ENCODE assay signal across 9 mouse cellular contexts in genomic region chr6:140712754-140713153, GRCm38 (mm10). TPM values are rescaled to one million over a fixed set of nuclear protein-coding genes. Genes with fewer than 3 reads are reported as not detected.
DNase-seq lines count a peak whose midpoint lies in the region; ATAC-seq and TF ChIP-seq lines count a peak whose summit lies in the region.
"Had no signal": no experiment of that assay in that cellular context is flagged by ENCODE, and none has a peak within 500 bp of the region (broad histone marks: within the 10 kb centered on the region; RNA-seq: fewer than 3 reads in every experiment).

No protein-coding gene starts in this region.

- no peak overlapping the region for H3K9ac ChIP-seq in midbrain, embryonic 15.5 days
- no peak overlapping the region for H3K9ac ChIP-seq in forebrain, embryonic 16.5 days (replicated peaks; ENCODE audit: low read depth, low read length)
- H3K9ac ChIP-seq in hindbrain, postnatal 0 days (replicated peaks; ENCODE audit: low read length) = no peak overlapping the region
- H3K9ac ChIP-seq: embryonic facial prominence, embryonic 13.5 days had no signal

- no peaks in the 10 kb centered on the region for H3K9me3 ChIP-seq in midbrain, embryonic 10.5 days (replicated peaks)
- H3K9me3 ChIP-seq in midbrain, embryonic 15.5 days = no peaks in the 10 kb centered on the region
- no peaks in the 10 kb centered on the region for H3K9me3 ChIP-seq in forebrain, embryonic 16.5 days (ENCODE audit: control insufficient read depth, low read length)
- no peaks in the 10 kb centered on the region for H3K9me3 ChIP-seq in hindbrain, postnatal 0 days (ENCODE audit: low read length)
- H3K9me3 ChIP-seq: embryonic facial prominence, embryonic 13.5 days had no signal

- TF ChIP-seq CTCF in hindbrain, postnatal 0 days (IDR thresholded peaks at IDR 0.05; ENCODE audit: low read depth) = peak; percentile 88

- peaks cover 7% of the 10 kb centered on the region for H3K4me1 ChIP-seq in midbrain, embryonic 10.5 days
- H3K4me1 ChIP-seq in midbrain, embryonic 15.5 days = peaks cover 3% of the 10 kb centered on the region; the same call in 1 of the 2 replicates
- H3K4me1 ChIP-seq in forebrain, embryonic 16.5 days (replicated peaks; ENCODE audit: control insufficient read depth, insufficient read depth, low read length) = peaks cover 3% of the 10 kb centered on the region; the same call in 1 of the 2 replicates
- no peaks in the 10 kb centered on the region for H3K4me1 ChIP-seq in hindbrain, postnatal 0 days (ENCODE audit: insufficient read depth, low read length)

- no peak overlapping the region for H3K4me2 ChIP-seq in midbrain, embryonic 15.5 days
- H3K4me2 ChIP-seq in forebrain, embryonic 16.5 days (ENCODE audit: low read length) = no peak overlapping the region
- H3K4me2 ChIP-seq in hindbrain, postnatal 0 days (ENCODE audit: low read depth, low read length) = no peak overlapping the region
- H3K4me2 ChIP-seq: embryonic facial prominence, embryonic 13.5 days had no signal

- no peak overlapping the region for H3K27ac ChIP-seq in midbrain, embryonic 10.5 days (replicated peaks)
- H3K27ac ChIP-seq in midbrain, embryonic 15.5 days = no peak overlapping the region
- no peak overlapping the region for H3K27ac ChIP-seq in forebrain, embryonic 16.5 days (ENCODE audit: low read length)
- H3K27ac ChIP-seq in hindbrain, postnatal 0 days = no peak overlapping the region
- H3K27ac ChIP-seq: embryonic facial prominence, embryonic 13.5 days had no signal

- 14% methylated on average over 11 of the region's 11 CpGs for WGBS in midbrain, embryonic 10.5 days
- WGBS in midbrain, embryonic 15.5 days = 3% methylated on average over 11 of the region's 11 CpGs
- 4% methylated on average over 11 of the region's 11 CpGs for WGBS in forebrain, embryonic 16.5 days
- 7% methylated on average over 11 of the region's 11 CpGs for WGBS in hindbrain, postnatal 0 days

- no peak overlapping the region for H3K4me3 ChIP-seq in midbrain, embryonic 10.5 days
- no peak overlapping the region for H3K4me3 ChIP-seq in midbrain, embryonic 15.5 days
- H3K4me3 ChIP-seq in forebrain, embryonic 16.5 days (replicated peaks; ENCODE audit: low read length) = no peak overlapping the region
- H3K4me3 ChIP-seq in hindbrain, postnatal 0 days (ENCODE audit: low read length) = no peak overlapping the region
- H3K4me3 ChIP-seq: embryonic facial prominence, embryonic 13.5 days had no signal

- no peaks in the 10 kb centered on the region for H3K36me3 ChIP-seq in midbrain, embryonic 10.5 days
- no peaks in the 10 kb centered on the region for H3K36me3 ChIP-seq in midbrain, embryonic 15.5 days (replicated peaks)
- no peaks in the 10 kb centered on the region for H3K36me3 ChIP-seq in forebrain, embryonic 16.5 days (ENCODE audit: control insufficient read depth, insufficient read depth)
- H3K36me3 ChIP-seq in hindbrain, postnatal 0 days (ENCODE audit: insufficient read depth, low read length) = no peaks in the 10 kb centered on the region
- H3K36me3 ChIP-seq: embryonic facial prominence, embryonic 13.5 days had no signal

- ATAC-seq in midbrain, embryonic 15.5 days (replicated peaks) = no peak
- ATAC-seq in forebrain, embryonic 16.5 days = peak; percentile 69
- ATAC-seq in hindbrain, postnatal 0 days = peak; percentile 57; the same call in 1 of the 2 replicates

- intact Hi-C loops in left cerebral cortex, postnatal 25 days (cut with DNase I) = loop anchor here (5.0 kb wide), 1 partner anchor 65 kb away; no protein-coding TSS in a partner anchor

- peaks cover 10% of the 10 kb centered on the region for H3K27me3 ChIP-seq in midbrain, embryonic 10.5 days (ENCODE audit: low read depth, poor library complexity, severe bottlenecking)
- H3K27me3 ChIP-seq in midbrain, embryonic 15.5 days (replicated peaks) = peaks cover 3% of the 10 kb centered on the region; the same call in 1 of the 2 replicates
- no peaks in the 10 kb centered on the region for H3K27me3 ChIP-seq in forebrain, embryonic 16.5 days (replicated peaks; ENCODE audit: control insufficient read depth, insufficient read depth, low read length)
- no peaks in the 10 kb centered on the region for H3K27me3 ChIP-seq in hindbrain, postnatal 0 days (ENCODE audit: insufficient read depth, low read length)

- peak; percentile 62 for DNase-seq in midbrain, embryonic 10.5 days (ENCODE audit: low spot score)
- DNase-seq in c-Kit-positive CD71-positive TER-119-positive erythroid progenitor cells, embryonic 14.5 days (ENCODE audit: low spot score) = peak; percentile 35
- DNase-seq in hindbrain, postnatal 0 days (ENCODE audit: low spot score) = peak; percentile 87
- peak; percentile 72 to 75 for DNase-seq in left cerebral cortex, postnatal 25 days (ENCODE audit: low spot score in 2 of 2)
- peak; percentile 61 for DNase-seq in neural tube, embryonic 10.5 days (ENCODE audit: extremely low spot score, low spot score)
- peak; percentile 81 for DNase-seq in testis, postnatal 10 days (ENCODE audit: low spot score)

RNA-seq across cellular contexts. Expression of gene Gm11077, which starts 16.3 kb away (rescaled TPM):
- not detected in 2 replicates for polyA plus RNA-seq in midbrain, embryonic 10.5 days (2016; fragmentation: Nextera tagmentation; extraction: Ambion mirVana)
- not detected in 2 replicates for polyA plus RNA-seq in midbrain, embryonic 15.5 days (2015; fragmentation: Nextera tagmentation; extraction: Ambion mirVana)
- not detected in 2 replicates for polyA plus RNA-seq in forebrain, embryonic 16.5 days (2015; fragmentation: Nextera tagmentation; extraction: Ambion mirVana)
- not detected in 2 replicates for total RNA-seq in hindbrain, postnatal 0 days (2014; rRNA removed)
- polyA plus RNA-seq in hindbrain, postnatal 0 days (2015; fragmentation: Nextera tagmentation; extraction: Ambion mirVana) = not detected in 2 replicates
- not detected for total RNA-seq in left cerebral cortex, postnatal 25 days (2021)
- polyA plus RNA-seq: embryonic facial prominence, embryonic 13.5 days had no signal

Comparison
In these comparisons a context has a peak if more than half of its experiments do, and no peak if none do; other contexts are left out.
1. DNase-seq: peak in every context shown above with its lines; median percentile 87 in hindbrain, postnatal 0 days; 81 in testis, postnatal 10 days; 74 in left cerebral cortex, postnatal 25 days; 62 in midbrain, embryonic 10.5 days; 61 in neural tube, embryonic 10.5 days; 35 in c-Kit-positive CD71-positive TER-119-positive erythroid progenitor cells, embryonic 14.5 days.